Mouse (Mus musculus) cerebellum, postnatal 4 days (tissue): ENCODE results near the gene Tstd3.

Experiments used
- DNase-seq, 2 experiments: peaks; one replicate each; pipeline ENCODE4 v3.0.0; 2022; ENCODE audit warnings: low spot score in 2 of 2, mixed read lengths in 1 of 2

Tstd3 gene

GRCm38 (mm10) chr4:21766863-21767304, at the start of gene Tstd3, which contains the start of gene Usp45:
Gene Tstd3, minus strand, starts transcription at chr4:21767212.
Gene Usp45, plus strand, starts transcription at chr4:21767156.
- DNase-seq = peak; percentile 70 to 80

GRCm38 (mm10) chr4:21814029-21814428, 47.0 kb upstream of the Tstd3 start:
- DNase-seq = peak in 1 of 2 experiments; percentile 32

- no peak for DNase-seq
These were observed 45.6 kb upstream of the Tstd3 start for GRCm38 (mm10) chr4:21812635-21813034.

GRCm38 (mm10) chr4:21810608-21811007, 43.6 kb upstream of the Tstd3 start:
- DNase-seq = no peak

- DNase-seq = no peak
These were observed 40.2 kb upstream of the Tstd3 start for GRCm38 (mm10) chr4:21807204-21807603.

GRCm38 (mm10) chr4:21801620-21802019, 34.6 kb upstream of the Tstd3 start:
- DNase-seq = no peak

- DNase-seq = no peak
These were observed 34.0 kb upstream of the Tstd3 start for GRCm38 (mm10) chr4:21801013-21801412.

GRCm38 (mm10) chr4:21793631-21794030, 26.6 kb upstream of the Tstd3 start:
- DNase-seq = peak in 1 of 2 experiments; percentile 6

- peak in 1 of 2 experiments; percentile 2 for DNase-seq
These were observed 22.8 kb upstream of the Tstd3 start for GRCm38 (mm10) chr4:21789836-21790235.

- DNase-seq = no peak
These were observed 21.9 kb upstream of the Tstd3 start for GRCm38 (mm10) chr4:21788903-21789302.

- no peak for DNase-seq
These were observed 19.3 kb upstream of the Tstd3 start for GRCm38 (mm10) chr4:21786268-21786667.

GRCm38 (mm10) chr4:21780816-21781726, 14.1 kb upstream of the Tstd3 start:
- no peak for DNase-seq

GRCm38 (mm10) chr4:21776946-21777265, 9.9 kb upstream of the Tstd3 start:
- DNase-seq = no peak

GRCm38 (mm10) chr4:21776091-21776945, 9.3 kb upstream of the Tstd3 start:
- peak; percentile 88 to 96 for DNase-seq

GRCm38 (mm10) chr4:21772306-21772705, 5.3 kb upstream of the Tstd3 start:
- DNase-seq = no peak

- DNase-seq = no peak
These were observed 4.1 kb upstream of the Tstd3 start for GRCm38 (mm10) chr4:21771064-21771463.

- no peak for DNase-seq
These were observed 695 bp downstream of the Tstd3 start for GRCm38 (mm10) chr4:21766171-21766862.

GRCm38 (mm10) chr4:21763827-21764226, 3.2 kb downstream of the Tstd3 start:
- DNase-seq = no peak

- DNase-seq = peak in 1 of 2 experiments; percentile 6
These were observed 5.4 kb downstream of the Tstd3 start for GRCm38 (mm10) chr4:21761416-21762160.

GRCm38 (mm10) chr4:21758860-21759259, 8.2 kb downstream of the Tstd3 start:
- no peak for DNase-seq
